Mouse (Mus musculus): ENCODE measurements around the gene Zfp324. TPM values are rescaled to one million over a fixed set of nuclear protein-coding genes. Genes with fewer than 3 reads are reported as not detected.
A peak's percentile ranks its signal among the peaks of the same experiment; 100 is the strongest.

The Zfp324 gene
- polyA plus RNA-seq, 1 experiment from 2014 or later: 1.9 TPM

- no peak overlapping the region for H3K9ac ChIP-seq (replicated peaks)
- H3K4me3 ChIP-seq (ENCODE audit: low read depth, low read length): no peak overlapping the region
- no peaks in the 10 kb centered on the region for H3K27me3 ChIP-seq (ENCODE audit: insufficient read depth, low read length)
- ATAC-seq (no peak), DNase-seq (peak; percentile 44)
- H3K9me3 ChIP-seq (ENCODE audit: low read length): no peaks in the 10 kb centered on the region
- 3% methylated on average over 3 of the region's 3 CpGs for WGBS (ENCODE audit: insufficient replicate concordance)
- peaks cover 4% of the 10 kb centered on the region for H3K4me1 ChIP-seq (ENCODE audit: insufficient read depth)
- H3K36me3 ChIP-seq (replicated peaks; ENCODE audit: insufficient read depth, low read length): peaks cover 5% of the 10 kb centered on the region; the same call in 1 of the 2 replicates
- H3K4me2 ChIP-seq (ENCODE audit: low read depth, low read length): no peak overlapping the region
- H3K27ac ChIP-seq (ENCODE audit: low read depth): no peak overlapping the region
- TF ChIP-seq EP300 (IDR thresholded peaks at IDR 0.05; ENCODE audit: low read depth) (no peak), CTCF (IDR thresholded peaks at IDR 0.05; ENCODE audit: low read depth) (peak; percentile 69)
Measured at GRCm38 (mm10) chr7:12992222-12992621, 26.6 kb downstream of the Zfp324 start.

DNA sequence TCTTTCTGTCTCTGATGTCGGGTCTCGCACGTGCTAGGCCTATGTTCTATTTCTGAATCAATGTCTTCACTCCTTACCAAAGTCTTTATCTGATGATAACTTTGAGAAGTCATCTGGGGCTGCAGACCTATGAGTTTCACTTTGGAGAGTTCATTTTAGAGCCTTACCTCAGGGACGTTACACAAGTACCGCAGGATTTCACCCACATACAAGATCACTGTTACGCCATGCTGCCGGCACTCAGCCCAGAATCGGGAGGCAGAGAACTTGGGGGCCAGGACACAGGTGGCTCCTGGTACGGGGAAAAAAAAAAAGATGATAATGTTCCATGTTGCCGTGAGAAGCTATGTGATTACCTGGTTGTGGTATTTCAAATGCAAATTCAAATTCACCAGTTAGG, 27.5 kb downstream of the Zfp324 start:
- Histone ChIP-seq H3K9me3 (ENCODE audit: low read length) (no peaks in the 10 kb centered on the region), H3K27ac (ENCODE audit: low read depth) (no peak overlapping the region), H3K9ac (replicated peaks) (no peak overlapping the region), H3K4me1 (ENCODE audit: insufficient read depth) (no peaks in the 10 kb centered on the region), H3K27me3 (ENCODE audit: insufficient read depth, low read length) (no peaks in the 10 kb centered on the region), H3K4me2 (ENCODE audit: low read depth, low read length) (no peak overlapping the region), H3K36me3 (replicated peaks; ENCODE audit: insufficient read depth, low read length) (peaks cover 5% of the 10 kb centered on the region; the same call in 1 of the 2 replicates), H3K4me3 (ENCODE audit: low read depth, low read length) (no peak overlapping the region)
- TF ChIP-seq CTCF (IDR thresholded peaks at IDR 0.05; ENCODE audit: low read depth) (no peak), EP300 (IDR thresholded peaks at IDR 0.05; ENCODE audit: low read depth) (no peak)
- DNase-seq: no peak
- ATAC-seq: no peak
- 79% methylated on average over 10 of the region's 10 CpGs for WGBS (ENCODE audit: insufficient replicate concordance)

DNA sequence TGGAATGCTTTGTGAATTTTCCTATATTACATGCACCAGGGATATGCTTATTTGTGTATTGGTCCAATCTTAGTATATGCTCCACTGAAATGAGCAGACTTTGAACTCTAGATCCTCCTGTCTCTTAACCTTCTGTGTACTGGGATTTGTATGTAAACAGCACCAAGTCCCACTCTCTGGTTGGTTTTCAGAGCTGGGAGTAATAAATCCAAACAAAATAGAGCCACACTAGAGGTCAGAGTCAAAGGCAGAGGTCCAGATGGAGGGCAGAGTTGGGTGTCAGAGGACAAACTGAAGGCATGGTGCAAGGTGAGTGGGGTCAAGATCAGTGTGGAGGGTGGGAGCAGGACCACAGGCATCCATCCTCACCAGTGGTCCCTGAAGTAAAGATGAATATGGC, 30.2 kb downstream of the Zfp324 start:
- H3K9me3 ChIP-seq (ENCODE audit: low read length): no peaks in the 10 kb centered on the region
- H3K4me2 ChIP-seq (ENCODE audit: low read depth, low read length): peak overlapping the region; percentile 51
- DNase-seq (no peak), ATAC-seq (peak; percentile 73)
- no peaks in the 10 kb centered on the region for H3K27me3 ChIP-seq (ENCODE audit: insufficient read depth, low read length)
- H3K4me1 ChIP-seq (ENCODE audit: insufficient read depth): no peaks in the 10 kb centered on the region
- H3K9ac ChIP-seq (replicated peaks): peak overlapping the region; percentile 52
- peak overlapping the region; percentile 85 for H3K27ac ChIP-seq (ENCODE audit: low read depth)
- peak overlapping the region; percentile 12 for H3K4me3 ChIP-seq (ENCODE audit: low read depth, low read length)
- no peak for TF ChIP-seq EP300 (IDR thresholded peaks at IDR 0.05; ENCODE audit: low read depth)
- 0 out of 2 replicates have a peak, but pooled peaks cover 5% of the 10 kb centered on the region for H3K36me3 ChIP-seq (replicated peaks; ENCODE audit: insufficient read depth, low read length)

GRCm38 (mm10) chr7:12997230-12997629, 31.6 kb downstream of the Zfp324 start:
- 0 out of 2 replicates have a peak, but pooled peaks cover 5% of the 10 kb centered on the region for H3K36me3 ChIP-seq (replicated peaks; ENCODE audit: insufficient read depth, low read length)
- peak overlapping the region; percentile 85 for H3K27ac ChIP-seq (ENCODE audit: low read depth)
- H3K4me1 ChIP-seq (ENCODE audit: insufficient read depth): no peaks in the 10 kb centered on the region
- WGBS (ENCODE audit: insufficient replicate concordance): 53% methylated on average over 5 of the region's 5 CpGs
- H3K4me3 ChIP-seq (ENCODE audit: low read depth, low read length): peak overlapping the region; percentile 34
- no peak for DNase-seq
- ATAC-seq: peak; percentile 59
- TF ChIP-seq CTCF (IDR thresholded peaks at IDR 0.05; ENCODE audit: low read depth): no peak
- TF ChIP-seq EP300 (IDR thresholded peaks at IDR 0.05; ENCODE audit: low read depth): no peak
- no peaks in the 10 kb centered on the region for H3K9me3 ChIP-seq (ENCODE audit: low read length)
- no peaks in the 10 kb centered on the region for H3K27me3 ChIP-seq (ENCODE audit: insufficient read depth, low read length)
- H3K9ac ChIP-seq (replicated peaks): peak overlapping the region; percentile 58
- peak overlapping the region; percentile 68 for H3K4me2 ChIP-seq (ENCODE audit: low read depth, low read length)

DNA sequence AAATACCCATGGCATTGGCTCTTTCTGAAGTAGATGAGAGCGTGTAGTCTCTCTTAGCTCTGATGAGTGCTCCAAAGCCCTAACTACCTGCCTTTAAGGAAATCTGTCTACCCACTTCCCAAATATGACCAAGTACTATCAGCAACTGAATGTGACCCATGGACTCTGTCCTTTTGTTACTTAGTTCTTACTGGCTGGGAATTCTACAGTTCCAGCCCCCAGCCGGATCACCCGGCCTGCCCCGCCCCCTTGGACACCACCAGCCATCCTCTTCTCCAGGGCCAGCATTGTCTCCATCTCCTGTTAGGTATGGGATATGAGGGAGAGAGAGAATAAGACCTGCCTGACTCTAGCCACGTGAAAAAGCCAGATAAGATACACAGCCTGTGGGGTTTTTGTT, 32.4 kb downstream of the Zfp324 start, which contains the start of gene Slc27a5:
Gene Slc27a5 (minus strand): TSS at position 140 of the 400 bp plus-strand sequence.
- WGBS (ENCODE audit: insufficient replicate concordance): 48% methylated on average over 5 of the region's 5 CpGs
- DNase-seq: peak; percentile 59
- H3K27ac ChIP-seq (ENCODE audit: low read depth): peak within 1 kb of the TSS; percentile 85
- peak within 1 kb of the TSS; percentile 34 for H3K4me3 ChIP-seq (ENCODE audit: low read depth, low read length)
- no peaks in the 10 kb centered on the region for H3K9me3 ChIP-seq (ENCODE audit: low read length)
- peak within 1 kb of the TSS; percentile 68 for H3K4me2 ChIP-seq (ENCODE audit: low read depth, low read length)
- peak; percentile 78 for ATAC-seq
- H3K36me3 ChIP-seq (replicated peaks; ENCODE audit: insufficient read depth, low read length): 0 out of 2 replicates have a peak, but pooled peaks cover 5% of the 10 kb centered on the region
- TF ChIP-seq EP300 (IDR thresholded peaks at IDR 0.05; ENCODE audit: low read depth): peak; percentile 38; the same call in 1 of the 2 replicates
- TF ChIP-seq CTCF (IDR thresholded peaks at IDR 0.05; ENCODE audit: low read depth): no peak
- H3K4me1 ChIP-seq (ENCODE audit: insufficient read depth): no peaks in the 10 kb centered on the region
- H3K27me3 ChIP-seq (ENCODE audit: insufficient read depth, low read length): no peaks in the 10 kb centered on the region
- H3K9ac ChIP-seq (replicated peaks): peak within 1 kb of the TSS; percentile 58

DNA sequence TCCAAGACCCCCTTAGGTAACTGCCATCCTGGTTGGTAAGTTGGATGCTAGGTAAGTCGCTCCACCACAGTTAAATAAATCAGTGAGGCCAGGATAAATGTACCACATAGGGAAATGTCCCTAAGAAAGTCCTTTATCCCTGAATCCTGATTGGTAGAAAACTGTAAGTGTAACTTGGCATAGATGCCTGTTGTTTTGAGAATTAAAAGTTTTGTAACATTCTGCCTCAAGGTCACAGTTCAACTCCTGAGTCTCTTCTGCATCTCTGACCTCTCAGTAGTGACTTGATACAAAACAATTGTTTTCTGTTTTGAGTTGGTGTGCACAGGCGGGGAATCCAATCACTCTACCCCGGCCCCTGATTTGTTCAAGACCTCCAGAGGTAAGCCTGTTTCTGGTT, 33.2 kb downstream of the Zfp324 start, which contains the start of gene Trim28:
Gene Trim28 (plus strand): TSS at position 264 of the 400 bp plus-strand sequence.
- no peaks in the 10 kb centered on the region for H3K4me1 ChIP-seq (ENCODE audit: insufficient read depth)
- ATAC-seq: no peak
- WGBS (ENCODE audit: insufficient replicate concordance): 85% methylated on average over 3 of the region's 3 CpGs

More for the DNA sequence above, 33.2 kb downstream of the Zfp324 start, which contains the start of gene Trim28:
- Histone ChIP-seq H3K27ac (ENCODE audit: low read depth) (peak within 1 kb of the TSS; percentile 85), H3K9ac (replicated peaks) (peak within 1 kb of the TSS; percentile 58), H3K9me3 (ENCODE audit: low read length) (no peaks in the 10 kb centered on the region), H3K27me3 (ENCODE audit: insufficient read depth, low read length) (no peaks in the 10 kb centered on the region), H3K36me3 (replicated peaks; ENCODE audit: insufficient read depth, low read length) (0 out of 2 replicates have a peak, but pooled peaks cover 5% of the 10 kb centered on the region), H3K4me2 (ENCODE audit: low read depth, low read length) (peak within 1 kb of the TSS; percentile 68), H3K4me3 (ENCODE audit: low read depth, low read length) (peak within 1 kb of the TSS; percentile 34)
- TF ChIP-seq CTCF (IDR thresholded peaks at IDR 0.05; ENCODE audit: low read depth) (no peak), EP300 (IDR thresholded peaks at IDR 0.05; ENCODE audit: low read depth) (no peak)
- DNase-seq: no peak
